Mouse (Mus musculus) c-Kit-negative CD71-positive TER-119-positive erythroid progenitor cells, embryonic 14.5 days (primary cell): Measurements from ENCODE around the gene Olfr922.

Experiments
- DNase-seq: peaks from one replicate; pipeline ENCODE4 v3.0.0-alpha.2; 2013; ENCODE audit warnings: low read depth, low spot score

The Olfr922 gene

GRCm38 (mm10) chr9:38814314-38814713, at the start of gene Olfr922:
Gene Olfr922 (plus strand): TSS chr9:38814614.
- DNase-seq, result no peak

DNA sequence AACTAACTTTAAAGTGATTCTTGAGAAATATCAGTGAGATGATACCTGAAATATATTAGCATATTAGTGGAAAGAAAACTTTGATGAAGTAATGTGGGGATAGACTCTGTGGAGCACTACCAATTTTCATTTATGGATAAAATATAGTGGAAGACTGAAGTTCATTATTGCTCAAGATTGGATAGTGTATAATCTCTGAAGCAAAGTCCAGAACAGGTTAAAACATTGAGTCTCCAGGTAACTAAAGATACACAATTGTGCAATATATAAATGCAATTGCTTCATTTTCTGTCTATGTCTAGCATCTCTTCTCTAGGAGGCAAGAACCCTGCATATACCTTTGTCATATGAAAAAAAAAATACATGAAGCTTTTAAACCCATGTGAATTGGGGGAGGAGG, 41.6 kb upstream of the Olfr922 start, which contains the start of gene Olfr921:
TSS of gene Olfr921 (plus strand) at position 301 of the 400 bp plus-strand sequence.
- DNase-seq, result no peak

- no peak for DNase-seq
Observed at GRCm38 (mm10) chr9:38792689-38793088, 21.7 kb upstream of the Olfr922 start.

DNA sequence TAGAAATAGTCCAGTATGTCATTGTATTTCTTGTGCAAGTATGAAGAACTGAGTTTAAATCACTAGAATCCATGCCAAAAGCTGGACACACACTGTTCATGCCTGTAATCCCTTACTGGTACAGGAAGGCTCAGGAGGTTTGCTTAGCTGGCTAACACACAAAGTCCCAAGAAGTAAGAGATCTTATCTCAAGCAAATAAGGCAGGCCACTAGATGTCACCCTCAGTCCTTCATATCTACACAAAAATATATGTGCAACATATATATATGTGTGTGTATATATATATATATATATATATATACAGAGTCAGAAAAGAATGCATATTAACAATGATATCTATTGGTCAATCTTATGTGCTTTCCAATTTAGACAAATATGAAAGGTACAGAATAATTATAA, 8.7 kb upstream of the Olfr922 start:
- no peak for DNase-seq

DNA sequence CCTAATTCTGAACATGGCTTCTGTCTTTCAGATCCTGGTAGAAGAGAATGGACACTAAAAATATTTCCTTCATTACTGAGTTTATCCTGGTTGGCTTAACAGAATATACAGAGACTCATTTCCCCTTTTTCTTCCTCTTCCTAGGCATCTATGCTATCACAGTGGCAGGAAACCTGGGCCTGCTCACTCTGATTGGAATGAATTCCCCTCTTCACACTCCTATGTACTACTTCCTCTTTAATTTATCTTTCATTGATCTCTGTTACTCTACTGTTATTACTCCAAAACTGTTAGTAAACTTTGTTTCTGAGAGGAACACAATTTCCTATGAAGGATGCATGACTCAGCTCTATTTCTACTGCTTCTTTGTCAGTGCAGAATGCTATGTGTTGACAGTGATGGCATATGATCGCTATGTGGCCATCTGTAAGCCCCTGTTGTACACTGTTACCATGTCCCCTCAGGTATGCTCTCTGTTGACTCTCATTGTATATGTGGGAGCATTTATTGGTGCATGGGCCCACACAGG, 1.1 kb downstream of the Olfr922 start:
- no peak for DNase-seq

DNA sequence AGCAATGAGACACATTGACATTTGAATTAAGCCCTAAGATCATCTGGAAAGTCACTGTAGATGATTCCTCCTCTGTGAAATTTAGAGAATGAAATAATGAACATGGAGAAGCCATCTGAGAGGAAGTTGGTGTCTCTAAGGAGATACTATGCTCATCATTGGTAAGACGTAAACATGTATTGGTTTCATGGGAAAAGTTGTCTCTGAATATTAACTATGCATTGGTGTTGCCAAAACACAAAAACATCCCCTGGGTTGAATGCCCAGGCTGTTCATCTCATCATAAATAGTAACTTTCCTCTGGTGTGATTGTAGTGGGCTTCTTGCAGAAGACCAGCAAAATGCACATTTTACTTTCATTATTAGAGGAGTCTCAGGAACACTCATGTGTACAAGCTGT, 11.8 kb downstream of the Olfr922 start, which contains the start of gene Olfr923:
TSS of gene Olfr923 (plus strand) at position 301 of the 400 bp plus-strand sequence.
- no peak for DNase-seq

DNA sequence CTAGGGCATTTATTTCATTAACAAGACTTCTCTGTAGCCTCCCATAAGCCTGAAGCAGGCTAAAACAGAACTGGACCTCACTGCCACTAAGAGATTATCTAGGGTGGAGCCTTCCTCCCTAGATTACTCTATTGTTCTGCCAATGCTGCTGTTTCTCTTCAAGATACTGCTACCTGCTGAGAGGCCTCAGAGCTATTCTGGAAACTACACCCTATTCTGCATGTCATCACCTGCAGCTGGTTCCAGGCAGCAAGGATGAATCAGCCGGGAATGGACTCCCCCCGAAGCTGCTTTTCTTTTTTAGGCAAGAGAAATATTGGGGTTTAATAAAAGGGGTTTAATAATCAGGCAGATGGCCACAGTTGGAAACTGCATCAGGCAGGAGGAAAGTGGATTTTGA, 18.6 kb downstream of the Olfr922 start:
- no peak for DNase-seq

GRCm38 (mm10) chr9:38844149-38844548, 29.7 kb downstream of the Olfr922 start, which contains the start of gene Olfr924:
Gene Olfr924 (plus strand): TSS chr9:38844449.
- DNase-seq, result no peak

- DNase-seq, result no peak
Observed at GRCm38 (mm10) chr9:38854760-38855159, 40.3 kb downstream of the Olfr922 start, which contains the start of gene Olfr26. Gene Olfr26 (plus strand): TSS chr9:38855060.
